Mouse (Mus musculus): Measurements from ENCODE around the gene S100a1.

GRCm38 (mm10) chr3:90497597-90497996 is 16.6 kb downstream of the S100a1 start:
- TF ChIP-seq POLR2A (IDR thresholded peaks at IDR 0.05; ENCODE audit: low read depth, low read length), result no peak
- no peak for TF ChIP-seq CTCF (conservative IDR thresholded peaks at IDR 0.05; ENCODE audit: insufficient read depth, insufficient read length, low read depth, low read length)

Data from kidney, adult 2 months (tissue).